Mouse (Mus musculus) left cerebral cortex, adult 8-10 months (tissue): Measurements from ENCODE around the gene Mlh3. TPM values are rescaled to one million over a fixed set of nuclear protein-coding genes. Genes with fewer than 3 reads are reported as not detected.
"Not testable (repeated sequence)": the region's sequence is repeated elsewhere in the genome, so short reads cannot be mapped to it uniquely, and the experiment has no call there.

ENCODE experiments used
- DNase-seq, 2 experiments: peaks; one replicate each; pipeline ENCODE4 v3.0.0; 2022; ENCODE audit warnings: low spot score in 2 of 2
- total RNA-seq, 4 experiments: library from RNA; stranded (reverse); gene quantifications; 2 replicates each; pipeline ENCODE4 v1.2.4; 2022

The Mlh3 gene
- total RNA-seq, 4 experiments from 2014 or later: 16.1 to 20.8 (median 17.1) TPM

GRCm38 (mm10) chr12:85281756-85282155, 11.4 kb upstream of the Mlh3 start:
- DNase-seq: not testable (repeated sequence)

DNA sequence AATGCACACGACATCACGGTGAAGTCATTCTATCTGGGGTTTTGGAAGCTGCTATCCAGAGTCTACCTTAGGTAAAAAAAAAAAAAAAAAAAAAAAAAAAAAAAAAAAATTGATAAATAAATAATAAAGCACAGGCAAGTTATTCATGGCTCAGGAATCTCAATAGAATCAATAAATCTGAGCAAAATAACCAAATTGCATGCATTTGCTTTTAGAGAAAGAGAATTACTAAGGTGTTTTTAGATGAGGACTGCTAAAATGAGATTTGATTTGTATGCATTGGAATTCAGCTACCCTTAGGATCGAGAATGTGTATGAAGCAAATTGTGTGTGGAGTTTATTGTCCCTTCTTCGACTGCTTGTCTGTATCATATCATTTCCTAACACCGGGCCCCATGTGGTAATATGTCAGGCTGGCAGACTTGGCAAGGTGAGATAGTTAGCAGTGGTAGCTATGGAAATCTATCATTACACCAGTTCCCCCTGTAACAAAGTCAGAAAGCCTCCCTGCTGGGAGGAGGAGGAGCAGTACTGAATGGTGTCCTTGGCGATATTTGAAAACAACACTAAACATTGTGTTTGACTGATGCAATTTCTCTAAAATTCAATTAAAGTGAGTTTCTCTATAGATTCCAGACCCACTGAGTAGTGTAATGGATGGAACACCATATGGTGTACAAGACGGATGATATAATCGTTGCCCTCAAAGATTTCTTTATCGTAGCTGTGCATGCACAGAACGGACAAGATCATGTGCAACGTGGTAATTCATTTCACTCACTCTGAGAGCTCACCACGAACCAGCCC, 10.6 kb upstream of the Mlh3 start:
- DNase-seq: no peak

- peak; percentile 94 to 98 for DNase-seq
Measured at GRCm38 (mm10) chr12:85280105-85280844, 9.9 kb upstream of the Mlh3 start.

DNA sequence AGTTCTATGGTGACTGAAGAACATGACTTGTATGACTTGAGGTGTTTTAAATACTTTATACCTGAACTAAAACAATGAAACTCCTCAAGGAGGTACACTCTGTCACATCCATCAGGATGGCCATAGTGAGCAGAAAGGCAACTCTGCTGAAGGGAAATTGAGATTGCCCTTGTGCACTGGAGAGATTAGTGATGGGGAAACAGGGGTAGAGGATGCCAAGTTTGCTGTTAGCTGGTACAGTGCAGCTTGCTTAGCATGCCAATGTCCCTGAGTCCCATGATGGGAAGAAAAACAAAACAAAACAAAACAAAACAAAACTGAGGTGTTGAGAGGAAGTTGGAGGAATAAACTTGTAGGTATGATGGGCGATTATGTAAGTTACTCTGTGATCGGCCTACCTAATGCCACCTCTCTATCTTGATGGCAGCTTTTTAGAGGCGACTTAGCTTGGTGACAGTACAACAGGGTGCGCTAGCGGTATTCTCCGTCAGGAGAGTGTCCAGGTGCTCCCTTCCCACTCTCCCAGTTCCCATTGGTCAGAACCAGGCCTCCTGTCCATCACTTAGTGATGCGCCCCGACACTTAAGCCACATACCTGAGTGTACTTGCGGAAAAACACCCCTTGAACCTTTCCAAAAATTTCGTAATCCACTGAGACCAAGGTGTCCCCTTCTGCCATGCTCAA, 9.1 kb upstream of the Mlh3 start:
- DNase-seq: peak in 1 of 2 experiments; percentile 20

- DNase-seq: no peak
Measured at GRCm38 (mm10) chr12:85278919-85279318, 8.5 kb upstream of the Mlh3 start.

GRCm38 (mm10) chr12:85276273-85276672, 5.9 kb upstream of the Mlh3 start:
- no peak for DNase-seq

DNA sequence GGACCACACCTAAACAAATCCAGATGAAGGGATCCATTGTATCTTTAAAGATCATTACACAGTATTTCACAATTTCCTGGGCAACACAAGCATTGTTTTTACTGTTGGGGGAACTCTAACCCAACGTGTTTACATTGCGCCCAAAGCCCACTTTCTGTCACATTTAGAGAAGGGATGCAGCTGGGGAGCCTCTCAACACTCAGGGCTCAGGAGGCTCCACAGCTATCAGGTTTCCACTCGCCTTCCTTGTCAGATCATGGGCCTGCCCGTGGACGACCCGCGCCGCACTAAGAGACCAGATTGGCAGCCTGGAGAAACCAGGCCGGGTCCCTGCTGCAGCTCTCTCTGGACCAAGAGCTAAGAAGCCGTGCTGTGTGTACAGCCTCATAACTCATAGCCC, 3.1 kb upstream of the Mlh3 start:
- DNase-seq: no peak

DNA sequence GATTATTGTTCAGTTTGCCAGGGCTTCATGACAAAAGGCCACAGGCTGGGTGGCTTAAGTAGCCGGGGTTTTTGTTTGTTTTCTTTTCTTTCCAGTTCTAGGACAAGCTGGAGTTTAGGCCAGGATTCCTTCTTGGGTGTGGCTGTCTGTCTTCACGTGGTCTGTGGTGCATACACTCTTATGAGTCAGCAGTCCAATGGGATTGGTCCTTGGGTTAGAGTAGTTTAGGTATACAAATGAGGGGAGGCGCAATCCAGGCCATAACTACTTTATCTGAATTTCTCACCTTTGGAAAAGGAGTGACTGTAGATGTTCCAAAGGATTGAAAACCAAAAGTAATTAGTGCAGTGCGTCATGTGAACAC, 1.4 kb upstream of the Mlh3 start:
- DNase-seq: no peak

DNA sequence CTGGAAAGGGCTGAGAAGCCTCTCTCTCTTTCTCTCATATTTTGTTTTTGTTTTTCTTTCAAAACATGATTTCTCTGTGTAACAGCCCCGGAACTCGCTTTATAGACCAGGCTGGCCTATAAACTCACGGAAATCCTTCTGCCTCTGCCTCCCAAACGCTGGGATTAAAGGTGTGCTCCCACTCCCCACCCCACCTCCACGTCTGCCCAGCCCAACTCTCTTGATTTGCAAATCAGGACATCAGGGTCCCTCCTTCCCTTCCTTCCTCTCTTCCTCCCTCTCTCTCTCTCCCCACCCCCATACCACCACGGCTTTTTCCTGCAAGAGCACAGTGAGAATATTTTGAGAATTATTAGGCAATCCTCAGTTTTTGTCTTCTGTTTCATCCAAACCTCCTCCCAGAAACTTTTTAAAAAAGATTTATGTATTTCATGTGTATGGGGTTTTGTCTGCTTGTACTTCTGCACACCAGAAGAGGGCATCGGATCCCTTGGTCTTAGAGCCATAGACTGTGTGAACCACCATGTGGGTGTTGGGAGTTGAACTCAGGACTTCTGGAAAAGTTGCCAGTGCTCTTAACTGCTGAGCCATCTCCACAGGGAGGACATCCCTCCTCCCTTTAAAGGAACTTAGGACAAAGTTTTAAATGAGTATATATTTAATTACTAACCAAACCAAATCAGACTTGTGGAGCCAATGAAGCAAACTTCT, 888 bp upstream of the Mlh3 start:
- DNase-seq: no peak

DNA sequence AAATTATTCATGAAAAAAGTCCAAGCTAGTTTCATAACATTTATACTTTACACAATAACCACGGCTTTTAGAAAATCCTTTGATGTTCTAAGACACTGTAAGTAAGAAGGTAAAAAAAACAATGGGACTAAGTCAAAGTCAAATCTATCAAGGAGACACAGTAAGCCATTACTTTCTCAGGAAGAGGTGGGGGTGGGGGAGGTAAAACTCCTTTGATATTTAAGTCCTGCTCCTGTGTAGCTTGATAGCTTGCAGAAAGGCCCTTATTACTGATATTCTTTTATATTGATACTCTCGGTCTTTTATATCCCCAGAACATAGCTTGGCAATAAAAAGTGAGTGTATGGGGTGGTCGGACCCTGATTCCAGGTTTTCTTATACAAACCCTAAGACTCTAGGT, 578 bp downstream of the Mlh3 start:
- no peak for DNase-seq

DNA sequence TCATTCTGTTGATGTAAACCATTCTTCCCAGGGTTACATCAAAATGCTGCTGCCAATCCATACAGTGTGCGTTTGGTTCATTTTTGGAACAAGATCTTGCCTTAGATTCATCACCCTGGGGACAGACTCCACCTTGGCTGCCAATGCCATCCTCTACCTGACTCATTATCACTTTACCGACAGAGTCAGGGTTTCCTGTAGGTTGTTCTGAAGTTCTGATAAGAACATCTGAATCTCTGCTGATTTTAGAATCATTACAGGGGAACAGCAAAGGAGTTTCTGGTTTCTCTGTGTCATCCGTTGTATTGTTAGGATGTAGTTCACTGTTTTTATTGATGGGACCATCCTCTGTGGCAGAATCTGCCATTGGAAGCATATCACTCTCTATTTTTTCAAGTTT, 4.2 kb downstream of the Mlh3 start:
- no peak for DNase-seq

DNA sequence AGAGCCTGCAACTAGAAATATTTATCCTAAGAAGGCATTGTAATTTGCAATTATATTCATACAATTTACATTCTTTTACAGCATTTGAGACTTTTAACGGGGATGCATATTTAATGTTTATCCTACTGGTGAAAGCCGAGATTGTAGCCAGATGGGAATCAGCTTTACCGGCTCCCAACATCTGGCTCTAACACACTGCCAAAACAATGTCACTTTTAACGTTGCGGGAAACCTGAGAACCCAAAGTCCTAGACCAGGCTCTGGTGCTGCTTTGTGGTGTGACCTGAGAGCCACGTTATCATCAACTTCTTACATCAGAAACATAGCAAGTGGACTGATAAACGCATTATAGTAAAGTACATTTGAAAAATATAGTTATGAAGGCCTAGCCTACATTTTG, 5.5 kb downstream of the Mlh3 start:
- DNase-seq: no peak

DNA sequence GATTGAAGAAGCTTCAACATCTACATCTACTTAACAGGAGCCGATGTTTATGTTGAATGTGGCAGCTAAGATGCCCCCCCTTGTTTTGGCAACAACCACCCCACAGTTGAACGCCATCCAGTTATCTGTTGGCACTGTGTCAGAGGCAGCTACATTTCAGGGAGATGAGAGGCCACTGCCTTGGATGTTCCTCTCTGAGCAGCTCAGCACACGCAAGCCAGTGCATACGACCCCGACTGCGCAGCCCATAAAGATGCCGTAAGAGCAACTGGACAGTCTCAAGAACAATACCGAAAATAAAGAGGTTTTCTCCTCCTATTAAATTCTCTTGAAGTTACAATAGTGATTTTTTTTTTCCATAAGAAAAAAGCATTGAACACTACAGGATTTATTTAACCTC, 5.9 kb downstream of the Mlh3 start:
- no peak for DNase-seq

DNA sequence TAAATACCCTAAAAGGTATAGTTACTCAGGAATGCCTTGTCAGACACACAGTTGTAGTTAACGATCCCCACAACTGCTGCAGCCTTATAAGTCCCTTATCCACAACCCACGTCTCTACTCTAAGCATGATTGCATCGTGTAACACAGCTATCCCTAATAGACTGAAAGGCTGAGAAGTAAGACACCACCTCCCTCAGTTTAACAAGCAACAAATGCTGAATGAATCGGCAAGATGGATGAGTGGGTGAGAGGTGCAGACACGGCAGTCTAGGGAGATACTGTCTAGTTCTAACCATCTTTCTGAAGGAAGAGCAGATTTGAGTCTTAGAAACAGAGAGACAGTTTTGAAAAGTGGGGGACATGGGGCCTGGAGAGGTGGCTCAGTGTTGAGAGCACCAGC, 7.2 kb downstream of the Mlh3 start:
- DNase-seq: no peak

DNA sequence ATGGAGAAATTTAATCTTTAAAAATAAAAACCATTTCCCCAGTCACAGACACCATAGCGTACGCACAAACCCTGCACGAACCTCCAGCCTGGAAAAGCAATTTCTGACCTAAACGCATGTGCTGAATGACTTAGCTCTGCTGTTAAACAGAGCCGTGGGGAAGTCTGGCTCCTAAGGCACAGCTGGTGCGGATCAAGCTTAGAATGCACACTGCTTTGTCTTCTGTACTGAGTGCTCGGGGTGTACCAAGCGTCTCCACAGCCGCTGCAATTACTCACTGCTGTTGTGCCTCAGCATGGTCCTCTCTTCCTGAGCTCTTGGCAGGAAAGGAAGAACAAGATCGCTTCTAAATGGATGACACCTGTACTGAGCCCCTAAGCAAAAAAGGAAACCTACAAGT, 7.9 kb downstream of the Mlh3 start:
- no peak for DNase-seq

DNA sequence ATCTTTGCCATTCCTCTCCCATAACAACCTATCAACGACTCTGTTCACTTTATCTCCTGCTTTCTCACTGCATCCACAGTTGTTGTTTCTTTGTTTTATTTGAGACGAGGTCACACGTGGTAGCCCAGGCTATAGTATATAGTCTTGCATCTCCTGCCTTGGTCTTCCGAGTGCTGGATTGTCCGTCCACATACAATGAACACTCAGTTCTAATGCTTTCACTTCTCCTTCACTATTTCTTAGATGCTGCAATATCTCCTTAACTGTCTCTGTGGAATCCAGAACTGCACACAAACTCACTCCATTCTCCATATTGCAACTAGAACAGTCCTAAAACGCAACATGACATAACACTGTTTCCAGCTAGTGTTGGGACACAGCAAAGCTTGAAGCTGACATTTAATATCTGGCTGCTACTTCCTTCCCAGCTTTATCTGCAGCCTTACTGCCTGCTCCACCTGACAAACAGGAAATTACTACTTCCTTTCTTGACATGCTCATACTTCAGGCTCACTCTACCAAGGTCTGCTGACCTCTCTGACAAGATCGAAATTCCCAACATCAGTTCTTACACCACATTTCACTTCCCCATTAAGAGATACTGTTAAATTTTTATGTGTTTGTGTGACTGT, 13.3 kb downstream of the Mlh3 start:
- no peak for DNase-seq

GRCm38 (mm10) chr12:85256074-85256751, 14.2 kb downstream of the Mlh3 start:
- no peak for DNase-seq

- no peak for DNase-seq
Measured at GRCm38 (mm10) chr12:85252083-85252482, 18.3 kb downstream of the Mlh3 start.

GRCm38 (mm10) chr12:85237553-85237952, 32.8 kb downstream of the Mlh3 start:
- DNase-seq: no peak
